Mouse (Mus musculus) CH12.LX (cell line): ENCODE measurements at regions not wholly inside any gene's neighbourhood (a gene's known extent, or its start where the extent isn't known, plus 50 kb on each side); places are given as distances from the start of the nearest gene placed in this dataset.

Experiments
- CHD1 ChIP-seq: IDR thresholded peaks from 2 replicates; pipeline ENCODE4 v1.6.1; 2012; ENCODE audit warnings: low read depth, low read length, improper control_type of control experiment, inconsistent platforms
- CTCF ChIP-seq, 2 experiments: IDR thresholded peaks in 1 of 2; conservative IDR thresholded peaks in 1 of 2; 2 replicates each; pipeline ENCODE4 v1.5.1; 2011 to 2012; ENCODE audit warnings: low read depth in 2 of 2, low read length in 2 of 2, improper control_type of control experiment in 1 of 2, inconsistent platforms in 1 of 2, mild to moderate bottlenecking in 1 of 2, moderate library complexity in 1 of 2
- ELF1 ChIP-seq: IDR thresholded peaks from 2 replicates; pipeline ENCODE4 v1.6.1; 2014; ENCODE audit warnings: low read depth, mild to moderate bottlenecking, inconsistent platforms, low read length, improper control_type of control experiment
- HCFC1 ChIP-seq: IDR thresholded peaks from 2 replicates; pipeline ENCODE4 v1.6.1; 2012; ENCODE audit warnings: low read depth, mild to moderate bottlenecking, inconsistent platforms, low read length, improper control_type of control experiment
- JUND ChIP-seq: conservative IDR thresholded peaks from 2 replicates; pipeline ENCODE4 v1.6.1; 2011; ENCODE audit warnings: low read depth, low read length, improper control_type of control experiment
- MAX ChIP-seq: IDR thresholded peaks from 2 replicates; pipeline ENCODE4 v1.6.1; 2011; ENCODE audit warnings: low read length, improper control_type of control experiment
- MAZ ChIP-seq: IDR thresholded peaks from 2 replicates; pipeline ENCODE4 v1.6.1; 2012; ENCODE audit warnings: low read depth, mild to moderate bottlenecking, inconsistent platforms, low read length, improper control_type of control experiment, moderate library complexity
- POLR2A ChIP-seq: IDR thresholded peaks from 2 replicates; pipeline ENCODE4 v1.6.1; 2011; ENCODE audit warnings: low read depth, mild to moderate bottlenecking, improper control_type of control experiment, low read length
- USF1 ChIP-seq: IDR thresholded peaks from 2 replicates; pipeline ENCODE4 v1.6.1; 2014; ENCODE audit warnings: low read depth, mild to moderate bottlenecking, inconsistent platforms, low read length, improper control_type of control experiment
- USF2 ChIP-seq: conservative IDR thresholded peaks from 2 replicates; pipeline ENCODE4 v1.6.1; 2011; ENCODE audit warnings: low read depth, low read length, improper control_type of control experiment
- ZKSCAN1 ChIP-seq: IDR thresholded peaks from 2 replicates; pipeline ENCODE4 v1.6.1; 2012; ENCODE audit warnings: low read depth, inconsistent platforms, low read length, improper control_type of control experiment, borderline replicate concordance
- ZMIZ1 ChIP-seq: IDR thresholded peaks from 2 replicates; pipeline ENCODE4 v1.6.1; 2012; ENCODE audit warnings: low read depth, mild to moderate bottlenecking, inconsistent platforms, low read length, improper control_type of control experiment
- ZNF384 ChIP-seq: IDR thresholded peaks from 2 replicates; pipeline ENCODE4 v1.6.1; 2012; ENCODE audit warnings: low read depth, low read length, improper control_type of control experiment, inconsistent platforms

DNA sequence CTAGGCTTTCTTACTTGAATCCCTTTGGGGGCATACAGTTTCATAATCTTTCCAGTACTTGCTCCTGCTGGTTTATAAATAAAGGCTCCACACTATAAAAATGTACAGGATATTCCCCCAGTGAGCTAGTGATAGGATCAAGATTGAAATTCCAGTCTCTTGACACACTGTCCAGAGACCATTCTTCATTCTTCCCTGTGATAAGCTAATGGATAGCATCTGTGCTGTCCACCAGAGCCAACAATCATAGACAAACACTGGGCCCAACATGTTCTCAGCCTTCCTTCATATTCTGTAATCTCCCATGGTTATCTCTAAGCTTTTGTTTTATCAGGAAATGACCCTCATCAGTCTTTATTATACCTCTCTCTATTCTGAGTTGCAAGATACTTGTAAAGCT, 505.8 kb upstream of the Brinp1 start:
- TF ChIP-seq CTCF (conservative IDR thresholded peaks at IDR 0.05 in 1 of 2, IDR thresholded peaks at IDR 0.05 in 1 of 2; ENCODE audit: low read depth in 2 of 2, low read length in 2 of 2), result no peak
- TF ChIP-seq MAX, result no peak
- TF ChIP-seq JUND, result no peak
- TF ChIP-seq ZMIZ1, result no peak
- no peak for TF ChIP-seq ELF1
- no peak for TF ChIP-seq POLR2A
- TF ChIP-seq USF1, result no peak
- TF ChIP-seq HCFC1, result no peak
- no peak for TF ChIP-seq ZKSCAN1
- no peak for TF ChIP-seq MAZ
- TF ChIP-seq USF2, result no peak
- TF ChIP-seq ZNF384, result no peak
- TF ChIP-seq CHD1, result no peak
